Mouse (Mus musculus) adrenal gland, adult 10 weeks (tissue): Measurements from ENCODE around the gene Btbd35f29. TPM values are rescaled to one million over a fixed set of nuclear protein-coding genes. Genes with fewer than 3 reads are reported as not detected.

Experiments used
- polyA plus RNA-seq: library from polyadenylated mRNA; stranded (reverse); fragments of 350-450 nt; fragmentation: Illumina TruSeq; extraction: RNeasy Lipid Tissue Mini Kit (QIAGEN cat#74804); gene quantifications from one replicate; pipeline ENCODE4 v1.2.3, GENCODE M21; 2014; ENCODE audit warnings: low read depth, low replicate concordance

Gene Btbd35f29
- polyA plus RNA-seq: not detected

GRCm38 (mm10) chrX:31117374-31117773 is at the start of gene Btbd35f29:
TSS of gene Btbd35f29 (plus strand) at chrX:31117674.

Other genes starting within 250 kb of the Btbd35f29 start
- not detected for gene Spin2f, start 136.2 kb downstream of the Btbd35f29 start, polyA plus RNA-seq
- gene Btbd35f26, start 218.8 kb downstream of the Btbd35f29 start, polyA plus RNA-seq: not detected